Mouse (Mus musculus) liver, postnatal 0 days (tissue): ENCODE results near the gene Etv2.

Source experiments
- CTCF ChIP-seq: sonication (generic); IDR thresholded peaks from 2 replicates; pipeline ENCODE4 v1.5.1; 2016; ENCODE audit warnings: antibody characterized with exemption, low read depth
- EP300 ChIP-seq: IDR thresholded peaks from 2 replicates; pipeline ENCODE4 v1.6.1; 2016; ENCODE audit warnings: antibody characterized with exemption, low read depth, mild to moderate bottlenecking

DNA sequence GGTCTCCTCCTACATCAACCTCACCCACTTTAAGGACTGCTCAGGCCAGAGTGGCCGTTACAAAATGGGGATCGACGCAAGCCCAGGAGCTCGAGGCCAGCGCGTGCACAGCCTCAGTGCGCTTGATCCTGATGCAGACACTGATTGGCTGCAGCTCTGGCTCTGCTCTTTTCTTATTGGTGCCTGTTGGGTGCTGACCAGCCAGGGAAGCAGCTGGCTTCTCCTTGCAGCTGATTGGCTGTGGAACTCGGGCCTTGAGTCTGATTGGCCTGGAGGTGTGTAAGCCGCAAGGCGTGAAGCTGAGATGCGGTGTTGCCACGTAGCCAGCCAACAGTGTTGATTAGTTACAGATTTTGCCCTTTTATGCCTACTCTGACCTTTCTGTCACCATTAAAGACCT is 36.9 kb downstream of the Etv2 start, which contains the start of gene Zbtb32:
- TF ChIP-seq EP300, result no peak
- TF ChIP-seq CTCF, result no peak
